Mouse (Mus musculus): ENCODE measurements around the gene Acp7. TPM values are rescaled to one million over a fixed set of nuclear protein-coding genes. Genes with fewer than 3 reads are reported as not detected.

Gene Acp7
- polyA plus RNA-seq, 1 experiment from 2014 or later = 1.3 TPM

GRCm38 (mm10) chr7:28557708-28558107 lies 73.4 kb downstream of the Acp7 start:
- Histone ChIP-seq H3K27me3 (no peaks in the 10 kb centered on the region), H3K4me3 (replicated peaks) (no peak overlapping the region), H3K4me1 (peaks cover 14% of the 10 kb centered on the region; the same call in 1 of the 2 replicates), H3K36me3 (peaks cover 29% of the 10 kb centered on the region), H3K9ac (no peak overlapping the region), H3K4me2 (replicated peaks) (no peak overlapping the region), H3K9me3 (replicated peaks) (no peaks in the 10 kb centered on the region), H3K27ac (replicated peaks) (no peak overlapping the region)
- WGBS = 66% methylated on average over 6 of the region's 6 CpGs
- no peak for ATAC-seq (ENCODE audit: insufficient number of reproducible peaks, low FRiP score, low TSS enrichment, low read depth)

Small RNAs within 50 kb of the gene (microRNA-seq; reads per million reads assigned to microRNA genes)
- not detected for gene Mir7049 (ENCODE audit: borderline number of aligned reads)

Other genes with a start within 250 kb of the Acp7 start
- gene Med29, start 238.6 kb downstream of the Acp7 start, polyA plus RNA-seq (2015; fragmentation: Nextera tagmentation; extraction: Ambion mirVana) = 47.7 and 52.1 TPM in 2 replicates
- gene Paf1, start 238.4 kb downstream of the Acp7 start, polyA plus RNA-seq (2015; fragmentation: Nextera tagmentation; extraction: Ambion mirVana) = 78.9 and 84.9 TPM in 2 replicates
- 16.8 and 18.1 TPM in 2 replicates for gene Gmfg, start 193.9 kb downstream of the Acp7 start, polyA plus RNA-seq (2015; fragmentation: Nextera tagmentation; extraction: Ambion mirVana)
- 4.8 and 5.3 TPM in 2 replicates for gene Lrfn1, start 179.4 kb downstream of the Acp7 start, polyA plus RNA-seq (2015; fragmentation: Nextera tagmentation; extraction: Ambion mirVana)
- not detected in 2 replicates for gene Ifnl2, start 120.9 kb downstream of the Acp7 start, polyA plus RNA-seq (2015; fragmentation: Nextera tagmentation; extraction: Ambion mirVana)
- gene Ifnl3, start 108.5 kb downstream of the Acp7 start, polyA plus RNA-seq (2015; fragmentation: Nextera tagmentation; extraction: Ambion mirVana) = not detected in 2 replicates
- not detected in 2 replicates for gene Sycn, start 90.4 kb downstream of the Acp7 start, polyA plus RNA-seq (2015; fragmentation: Nextera tagmentation; extraction: Ambion mirVana)
- 2.6 and 4.6 TPM in 2 replicates for gene Nccrp1, start 84.1 kb downstream of the Acp7 start, polyA plus RNA-seq (2015; fragmentation: Nextera tagmentation; extraction: Ambion mirVana)
- gene Samd4b, start 33.2 kb downstream of the Acp7 start, polyA plus RNA-seq (2015; fragmentation: Nextera tagmentation; extraction: Ambion mirVana) = 32.8 and 34.1 TPM in 2 replicates
- 37.4 and 39.3 TPM in 2 replicates for gene Pak4, start 33.1 kb downstream of the Acp7 start, polyA plus RNA-seq (2015; fragmentation: Nextera tagmentation; extraction: Ambion mirVana)
- gene Fbxo27, start 61.5 kb upstream of the Acp7 start, polyA plus RNA-seq (2015; fragmentation: Nextera tagmentation; extraction: Ambion mirVana) = 8.8 and 9.1 TPM in 2 replicates
- 29.1 and 32.3 TPM in 2 replicates for gene Fbxo17, start 85.5 kb upstream of the Acp7 start, polyA plus RNA-seq (2015; fragmentation: Nextera tagmentation; extraction: Ambion mirVana)
- 122 and 124 TPM in 2 replicates for gene Mrps12, start 110.5 kb upstream of the Acp7 start, polyA plus RNA-seq (2015; fragmentation: Nextera tagmentation; extraction: Ambion mirVana)
- gene Sars2, start 110.7 kb upstream of the Acp7 start, polyA plus RNA-seq (2015; fragmentation: Nextera tagmentation; extraction: Ambion mirVana) = 21.9 and 25.3 TPM in 2 replicates
- gene Ccer2, start 124.8 kb upstream of the Acp7 start, polyA plus RNA-seq (2015; fragmentation: Nextera tagmentation; extraction: Ambion mirVana) = 128 and 230 TPM in 2 replicates
- gene Sirt2, start 135.4 kb upstream of the Acp7 start, polyA plus RNA-seq (2015; fragmentation: Nextera tagmentation; extraction: Ambion mirVana) = 85.3 and 89.4 TPM in 2 replicates
- 42.8 and 47.1 TPM in 2 replicates for gene Nfkbib, start 136.2 kb upstream of the Acp7 start, polyA plus RNA-seq (2015; fragmentation: Nextera tagmentation; extraction: Ambion mirVana)
- gene Rinl, start 157.6 kb upstream of the Acp7 start, polyA plus RNA-seq (2015; fragmentation: Nextera tagmentation; extraction: Ambion mirVana) = 3.8 and 4.7 TPM in 2 replicates
- 211 and 225 TPM in 2 replicates for gene Hnrnpl, start 177.2 kb upstream of the Acp7 start, polyA plus RNA-seq (2015; fragmentation: Nextera tagmentation; extraction: Ambion mirVana)
- 226 and 231 TPM in 2 replicates for gene Ech1, start 193.9 kb upstream of the Acp7 start, polyA plus RNA-seq (2015; fragmentation: Nextera tagmentation; extraction: Ambion mirVana)
- 15.4 and 18.0 TPM in 2 replicates for gene Lgals4, start 202.5 kb upstream of the Acp7 start, polyA plus RNA-seq (2015; fragmentation: Nextera tagmentation; extraction: Ambion mirVana)
- 187 and 265 TPM in 2 replicates for gene Lgals7, start 232.5 kb upstream of the Acp7 start, polyA plus RNA-seq (2015; fragmentation: Nextera tagmentation; extraction: Ambion mirVana)

Measured in embryonic facial prominence, embryonic 15.5 days (tissue).